Comparison of ENCODE assay signal across 8 mouse cellular contexts in the genomic region with DNA sequence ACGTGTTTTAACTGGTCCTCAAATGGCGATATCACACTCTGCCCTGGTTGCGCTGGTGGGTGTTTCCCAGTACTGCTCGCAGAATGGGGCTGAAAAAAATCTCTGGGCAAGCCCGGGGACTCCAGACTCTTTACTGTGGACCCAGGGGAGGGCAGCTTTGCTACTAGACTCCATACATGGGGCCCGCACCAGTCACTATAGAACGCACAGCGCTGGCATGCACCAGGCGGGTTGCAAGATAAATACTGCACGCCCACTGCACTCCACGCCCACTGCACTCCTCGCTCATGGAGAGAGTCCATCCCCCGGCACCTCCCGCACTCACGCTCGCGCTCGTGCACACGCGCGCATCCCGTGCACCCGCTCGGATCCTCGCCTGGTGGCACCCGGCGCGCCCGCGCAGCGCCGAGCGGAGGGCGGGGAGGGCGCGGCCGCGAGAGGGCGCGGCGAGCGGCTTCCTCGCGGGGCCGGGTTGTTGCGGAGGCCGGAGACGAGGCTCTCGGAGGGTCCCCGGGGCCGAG. TPM values are rescaled to one million over a fixed set of nuclear protein-coding genes. Genes with fewer than 3 reads are reported as not detected.
DNase-seq lines count a peak whose midpoint lies in the region; ATAC-seq lines count a peak whose summit lies in the region.

Gene Fam124a (plus strand): TSS at position 429 of the 521 bp plus-strand sequence.

- peak within 1 kb of the TSS; percentile 95 for H3K4me2 ChIP-seq in embryonic facial prominence, embryonic 14.5 days (ENCODE audit: low read depth, low read length)
- peak within 1 kb of the TSS; percentile 97 for H3K4me2 ChIP-seq in limb, embryonic 12.5 days
- peak within 1 kb of the TSS; percentile 83 for H3K4me2 ChIP-seq in midbrain, embryonic 13.5 days (replicated peaks)

- H3K4me3 ChIP-seq in embryonic facial prominence, embryonic 14.5 days (ENCODE audit: low read depth, low read length), result peak within 1 kb of the TSS; percentile 66
- peak within 1 kb of the TSS; percentile 63 for H3K4me3 ChIP-seq in limb, embryonic 12.5 days (replicated peaks)
- peak within 1 kb of the TSS; percentile 74 for H3K4me3 ChIP-seq in midbrain, embryonic 13.5 days (replicated peaks)

- DNase-seq in spleen, adult 18-20 months, result peak; percentile 9 to 26
- no peak for DNase-seq in spleen, adult 12 weeks (ENCODE audit: low spot score)
- DNase-seq in embryonic facial prominence, embryonic 14.5 days (ENCODE audit: low spot score), result peak; percentile 91
- peak; percentile 70 to 73 for DNase-seq in heart, adult 9 months (ENCODE audit: low spot score in 2 of 2)
- DNase-seq in kidney, adult 8-10 months, result peak; percentile 26 to 28
- peak; percentile 10 to 55 for DNase-seq in spleen, postnatal 10 days (ENCODE audit: low spot score in 2 of 2)

- WGBS in embryonic facial prominence, embryonic 14.5 days, result 1% methylated on average over 35 of the region's 51 CpGs
- WGBS in limb, embryonic 12.5 days, result under 1% methylated on average over 51 of the region's 51 CpGs
- under 1% methylated on average over 51 of the region's 51 CpGs for WGBS in midbrain, embryonic 13.5 days

- H3K9ac ChIP-seq in embryonic facial prominence, embryonic 14.5 days (ENCODE audit: low read depth, low read length), result peak within 1 kb of the TSS; percentile 75
- H3K9ac ChIP-seq in limb, embryonic 12.5 days (replicated peaks), result peak within 1 kb of the TSS; percentile 56
- H3K9ac ChIP-seq in midbrain, embryonic 13.5 days (replicated peaks), result peak within 1 kb of the TSS; percentile 80

- no peaks in the 10 kb centered on the region for H3K9me3 ChIP-seq in embryonic facial prominence, embryonic 14.5 days (ENCODE audit: control insufficient read depth, low read length)
- no peaks in the 10 kb centered on the region for H3K9me3 ChIP-seq in limb, embryonic 12.5 days
- H3K9me3 ChIP-seq in midbrain, embryonic 13.5 days, result no peaks in the 10 kb centered on the region

- no peaks in the 10 kb centered on the region for H3K36me3 ChIP-seq in embryonic facial prominence, embryonic 14.5 days (ENCODE audit: control insufficient read depth, insufficient read depth, low read length)
- H3K36me3 ChIP-seq in limb, embryonic 12.5 days, result no peaks in the 10 kb centered on the region
- no peaks in the 10 kb centered on the region for H3K36me3 ChIP-seq in midbrain, embryonic 13.5 days

- H3K4me1 ChIP-seq in embryonic facial prominence, embryonic 14.5 days (ENCODE audit: control insufficient read depth, insufficient read depth, low read length), result no peaks in the 10 kb centered on the region
- peaks cover 5% of the 10 kb centered on the region; the same call in 1 of the 2 replicates for H3K4me1 ChIP-seq in limb, embryonic 12.5 days (replicated peaks)
- peaks cover 23% of the 10 kb centered on the region for H3K4me1 ChIP-seq in midbrain, embryonic 13.5 days (replicated peaks)

- peaks cover 19% of the 10 kb centered on the region for H3K27me3 ChIP-seq in embryonic facial prominence, embryonic 14.5 days (replicated peaks; ENCODE audit: control insufficient read depth, insufficient read depth, low read length)
- H3K27me3 ChIP-seq in limb, embryonic 12.5 days, result peaks cover 56% of the 10 kb centered on the region
- peaks cover 12% of the 10 kb centered on the region for H3K27me3 ChIP-seq in midbrain, embryonic 13.5 days

- H3K27ac ChIP-seq in embryonic facial prominence, embryonic 14.5 days (replicated peaks; ENCODE audit: low read depth, low read length), result no peak within 1 kb of the TSS
- no peak within 1 kb of the TSS for H3K27ac ChIP-seq in limb, embryonic 12.5 days
- H3K27ac ChIP-seq in midbrain, embryonic 13.5 days, result peak within 1 kb of the TSS; percentile 73

- ATAC-seq in embryonic facial prominence, embryonic 14.5 days (ENCODE audit: low read depth), result peak; percentile 93
- ATAC-seq in limb, embryonic 12.5 days (ENCODE audit: insufficient number of reproducible peaks, insufficient read depth, low FRiP score, low TSS enrichment, low read depth), result peak; percentile 81
- peak; percentile 96 for ATAC-seq in midbrain, embryonic 13.5 days

RNA-seq across cellular contexts. Expression of gene Fam124a, which starts in this region (rescaled TPM):
- polyA plus RNA-seq in embryonic facial prominence, embryonic 14.5 days (2014; fragmentation: Nextera tagmentation; extraction: Ambion mirVana), result 3.2 and 3.8 TPM in 2 replicates
- polyA plus RNA-seq in limb, embryonic 12.5 days (2016; fragmentation: Nextera tagmentation; extraction: Ambion mirVana), result 0.86 and 1.2 TPM in 2 replicates
- polyA plus RNA-seq in midbrain, embryonic 13.5 days (2015; fragmentation: Nextera tagmentation; extraction: Ambion mirVana), result 19.2 and 22.1 TPM in 2 replicates
